Mouse (Mus musculus) lung, postnatal 0 days (tissue): ENCODE measurements around the gene Pip4k2a.

Experiments used
- CTCF ChIP-seq: IDR thresholded peaks from 2 replicates; pipeline ENCODE4 v1.5.1; 2016; ENCODE audit warnings: antibody characterized with exemption, mild to moderate bottlenecking
- EP300 ChIP-seq: IDR thresholded peaks from 2 replicates; pipeline ENCODE4 v1.6.1; 2016; ENCODE audit warnings: antibody characterized with exemption, mild to moderate bottlenecking, control low read depth

- no peak for TF ChIP-seq CTCF
- no peak for TF ChIP-seq EP300
Measured at GRCm38 (mm10) chr2:18831031-18831774, 166.7 kb downstream of the Pip4k2a start.
